Mouse (Mus musculus) G1E (cell line): ENCODE measurements around the gene Plekhg5.

ENCODE experiments used
- CTCF ChIP-seq: IDR thresholded peaks from 2 replicates; pipeline ENCODE4 v1.5.1; 2012; ENCODE audit warnings: low read depth, low read length, inconsistent platforms, mixed read lengths
- GATA1 ChIP-seq: IDR thresholded peaks from 2 replicates; pipeline ENCODE4 v1.6.1; 2012; ENCODE audit warnings: borderline replicate concordance, low read length, inconsistent platforms, mixed read lengths
- GATA2 ChIP-seq: IDR thresholded peaks from 2 replicates; pipeline ENCODE4 v1.6.1; 2012; ENCODE audit warnings: low read depth, low read length, inconsistent platforms, borderline replicate concordance
- POLR2AphosphoS5 ChIP-seq: IDR thresholded peaks from 2 replicates; pipeline ENCODE4 v1.6.1; 2012; ENCODE audit warnings: low read depth, low read length, inconsistent platforms; ENCODE audit not compliant: insufficient replicate concordance

- TF ChIP-seq GATA1 (no peak), CTCF (no peak), GATA2 (no peak), POLR2AphosphoS5 (no peak)
Observed at GRCm38 (mm10) chr4:152150546-152150945, 78.2 kb downstream of the Plekhg5 start.
